Mouse (Mus musculus): Measurements from ENCODE around the gene 2410004P03Rik. TPM values are rescaled to one million over a fixed set of nuclear protein-coding genes. Genes with fewer than 3 reads are reported as not detected.

2410004P03Rik gene
- 0.12 and 0.13 TPM in 2 replicates for polyA plus RNA-seq (2015; fragmentation: Nextera tagmentation; extraction: Ambion mirVana)

DNA sequence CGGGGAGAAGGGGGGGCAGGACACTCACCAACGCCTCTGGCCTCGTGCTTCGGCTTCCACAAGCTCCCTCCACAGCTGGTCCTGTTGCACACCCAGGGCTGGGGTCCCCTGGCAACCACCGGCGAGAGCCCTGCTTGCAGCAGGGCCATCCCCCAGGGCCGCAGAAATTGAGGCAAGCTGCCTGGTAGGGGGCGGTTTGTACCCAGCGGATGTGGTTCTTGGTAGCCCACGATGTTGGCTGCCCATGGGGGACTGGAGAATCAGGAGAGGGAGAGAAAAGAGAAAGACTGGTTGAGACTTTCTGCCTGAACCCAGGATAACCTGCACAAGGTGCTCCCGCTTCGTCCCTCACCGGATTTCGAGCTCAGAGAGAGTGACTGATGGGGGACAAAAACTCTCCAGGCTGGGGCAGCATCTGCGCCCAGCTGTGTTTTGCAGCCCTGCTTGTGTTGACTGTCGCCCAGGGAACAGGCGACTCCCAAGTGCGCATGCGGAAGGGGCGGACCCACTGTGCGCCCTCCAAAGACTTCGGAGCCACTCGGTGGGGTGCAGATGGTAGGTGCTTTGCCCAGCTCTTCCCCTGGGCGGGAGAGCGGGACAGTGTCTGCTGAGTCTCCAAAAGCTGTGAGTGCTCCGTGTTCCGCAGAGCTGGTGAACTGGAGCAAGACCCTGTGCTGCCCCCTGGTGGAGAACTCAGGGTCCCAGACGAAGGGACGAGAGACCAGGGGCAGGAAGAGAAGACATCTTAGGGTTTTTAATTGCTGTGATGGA lies at the start of gene 2410004P03Rik:
Gene 2410004P03Rik, minus strand, starts transcription at position 628 of the 771 bp plus-strand sequence.
- 6% methylated on average over 29 of the region's 29 CpGs for WGBS
- Histone ChIP-seq H3K9ac (ENCODE audit: low read depth, low read length) (peak within 1 kb of the TSS; percentile 55), H3K9me3 (ENCODE audit: control insufficient read depth, low read length) (no peaks in the 10 kb centered on the region), H3K36me3 (ENCODE audit: control insufficient read depth, insufficient read depth, low read length) (no peaks in the 10 kb centered on the region), H3K27ac (ENCODE audit: low read length) (no peak within 1 kb of the TSS), H3K4me3 (ENCODE audit: low read length) (peak within 1 kb of the TSS; percentile 49), H3K4me2 (ENCODE audit: low read depth, low read length) (peak within 1 kb of the TSS; percentile 71), H3K27me3 (replicated peaks; ENCODE audit: control insufficient read depth, insufficient read depth, low read length) (no peaks in the 10 kb centered on the region), H3K4me1 (ENCODE audit: control insufficient read depth, insufficient read depth, low read length) (peaks cover 7% of the 10 kb centered on the region; the same call in 1 of the 2 replicates)
- ATAC-seq: peak; percentile 78

GRCm38 (mm10) chr12:17061183-17061722 lies 49.7 kb upstream of the 2410004P03Rik start:
- H3K4me1 ChIP-seq (ENCODE audit: control insufficient read depth, insufficient read depth, low read length): no peaks in the 10 kb centered on the region
- no peak overlapping the region for H3K4me3 ChIP-seq (ENCODE audit: low read length)
- WGBS: 38% methylated on average over 7 of the region's 7 CpGs
- no peak for ATAC-seq
- no peak overlapping the region for H3K4me2 ChIP-seq (ENCODE audit: low read depth, low read length)
- no peak overlapping the region for H3K27ac ChIP-seq (ENCODE audit: low read length)
- no peaks in the 10 kb centered on the region for H3K9me3 ChIP-seq (ENCODE audit: control insufficient read depth, low read length)
- H3K27me3 ChIP-seq (replicated peaks; ENCODE audit: control insufficient read depth, insufficient read depth, low read length): no peaks in the 10 kb centered on the region
- H3K36me3 ChIP-seq (ENCODE audit: control insufficient read depth, insufficient read depth, low read length): no peaks in the 10 kb centered on the region
- H3K9ac ChIP-seq (ENCODE audit: low read depth, low read length): no peak overlapping the region

GRCm38 (mm10) chr12:17058490-17058889 lies 47.0 kb upstream of the 2410004P03Rik start:
- Histone ChIP-seq H3K9me3 (ENCODE audit: control insufficient read depth, low read length) (no peaks in the 10 kb centered on the region), H3K9ac (ENCODE audit: low read depth, low read length) (no peak overlapping the region), H3K27me3 (replicated peaks; ENCODE audit: control insufficient read depth, insufficient read depth, low read length) (no peaks in the 10 kb centered on the region), H3K36me3 (ENCODE audit: control insufficient read depth, insufficient read depth, low read length) (no peaks in the 10 kb centered on the region), H3K4me2 (ENCODE audit: low read depth, low read length) (no peak overlapping the region), H3K27ac (ENCODE audit: low read length) (no peak overlapping the region), H3K4me3 (ENCODE audit: low read length) (no peak overlapping the region), H3K4me1 (ENCODE audit: control insufficient read depth, insufficient read depth, low read length) (no peaks in the 10 kb centered on the region)
- 74% methylated on average over 10 of the region's 10 CpGs for WGBS
- no peak for ATAC-seq

GRCm38 (mm10) chr12:17057110-17057509 lies 45.6 kb upstream of the 2410004P03Rik start:
- Histone ChIP-seq H3K27me3 (replicated peaks; ENCODE audit: control insufficient read depth, insufficient read depth, low read length) (no peaks in the 10 kb centered on the region), H3K4me3 (ENCODE audit: low read length) (no peak overlapping the region), H3K27ac (ENCODE audit: low read length) (no peak overlapping the region), H3K4me2 (ENCODE audit: low read depth, low read length) (no peak overlapping the region), H3K9me3 (ENCODE audit: control insufficient read depth, low read length) (no peaks in the 10 kb centered on the region), H3K36me3 (ENCODE audit: control insufficient read depth, insufficient read depth, low read length) (no peaks in the 10 kb centered on the region), H3K4me1 (ENCODE audit: control insufficient read depth, insufficient read depth, low read length) (no peaks in the 10 kb centered on the region), H3K9ac (ENCODE audit: low read depth, low read length) (no peak overlapping the region)
- ATAC-seq: no peak
- 79% methylated on average over 8 of the region's 8 CpGs for WGBS

- H3K27ac ChIP-seq (ENCODE audit: low read length): no peak overlapping the region
- 85% methylated on average over 4 of the region's 4 CpGs for WGBS
- ATAC-seq: no peak
- no peaks in the 10 kb centered on the region for H3K4me1 ChIP-seq (ENCODE audit: control insufficient read depth, insufficient read depth, low read length)
- no peaks in the 10 kb centered on the region for H3K27me3 ChIP-seq (replicated peaks; ENCODE audit: control insufficient read depth, insufficient read depth, low read length)
- no peak overlapping the region for H3K4me3 ChIP-seq (ENCODE audit: low read length)
- H3K9ac ChIP-seq (ENCODE audit: low read depth, low read length): no peak overlapping the region
- H3K36me3 ChIP-seq (ENCODE audit: control insufficient read depth, insufficient read depth, low read length): no peaks in the 10 kb centered on the region
- no peaks in the 10 kb centered on the region for H3K9me3 ChIP-seq (ENCODE audit: control insufficient read depth, low read length)
- no peak overlapping the region for H3K4me2 ChIP-seq (ENCODE audit: low read depth, low read length)
Measured at GRCm38 (mm10) chr12:17055766-17056165, 44.2 kb upstream of the 2410004P03Rik start.

DNA sequence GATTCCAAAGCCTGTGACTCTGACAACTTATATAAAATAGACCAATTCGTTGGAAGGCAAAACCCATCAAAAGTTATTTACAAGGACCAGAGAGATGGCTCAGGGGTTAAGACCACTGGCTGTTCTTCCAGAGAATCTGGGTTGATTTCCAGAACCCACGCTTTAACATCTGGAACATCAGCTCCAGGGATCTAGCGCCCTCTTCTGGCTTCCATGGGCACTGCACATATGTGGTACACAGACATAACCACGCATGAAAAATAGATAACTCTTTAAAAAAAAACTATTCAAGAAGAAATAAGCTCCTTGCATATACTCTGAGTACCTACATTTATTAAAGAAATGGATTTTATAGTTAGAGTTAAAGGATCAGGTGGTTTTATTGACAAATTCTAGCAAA lies 43.2 kb upstream of the 2410004P03Rik start:
- Histone ChIP-seq H3K36me3 (ENCODE audit: control insufficient read depth, insufficient read depth, low read length) (no peaks in the 10 kb centered on the region), H3K4me3 (ENCODE audit: low read length) (no peak overlapping the region), H3K27ac (ENCODE audit: low read length) (no peak overlapping the region), H3K9ac (ENCODE audit: low read depth, low read length) (no peak overlapping the region), H3K4me2 (ENCODE audit: low read depth, low read length) (no peak overlapping the region), H3K9me3 (ENCODE audit: control insufficient read depth, low read length) (no peaks in the 10 kb centered on the region), H3K4me1 (ENCODE audit: control insufficient read depth, insufficient read depth, low read length) (no peaks in the 10 kb centered on the region), H3K27me3 (replicated peaks; ENCODE audit: control insufficient read depth, insufficient read depth, low read length) (no peaks in the 10 kb centered on the region)
- 46% methylated on average over 4 of the region's 4 CpGs for WGBS
- ATAC-seq: no peak

DNA sequence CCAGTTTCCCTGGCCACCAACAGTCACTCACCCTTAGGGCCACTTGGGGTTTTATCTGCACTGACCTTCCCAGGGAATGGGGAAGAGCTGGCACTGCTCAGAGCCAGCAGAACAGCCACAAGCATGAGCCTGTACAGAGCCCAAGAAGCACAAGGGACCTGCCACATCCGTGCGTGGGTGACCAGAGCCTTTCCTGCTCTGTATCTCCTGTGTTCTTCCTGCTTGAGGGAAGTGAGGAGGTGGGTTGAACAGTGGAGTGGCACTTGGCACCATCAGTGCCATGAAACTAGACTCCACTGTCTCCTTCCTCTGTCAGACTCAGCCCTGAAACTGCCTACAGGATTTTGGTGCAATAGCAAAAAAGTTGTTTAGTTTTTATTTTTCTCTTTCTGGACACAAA lies 41.1 kb upstream of the 2410004P03Rik start:
- Histone ChIP-seq H3K27me3 (replicated peaks; ENCODE audit: control insufficient read depth, insufficient read depth, low read length) (no peaks in the 10 kb centered on the region), H3K27ac (ENCODE audit: low read length) (no peak overlapping the region), H3K4me2 (ENCODE audit: low read depth, low read length) (no peak overlapping the region), H3K4me3 (ENCODE audit: low read length) (no peak overlapping the region), H3K9ac (ENCODE audit: low read depth, low read length) (no peak overlapping the region), H3K36me3 (ENCODE audit: control insufficient read depth, insufficient read depth, low read length) (no peaks in the 10 kb centered on the region), H3K4me1 (ENCODE audit: control insufficient read depth, insufficient read depth, low read length) (no peaks in the 10 kb centered on the region), H3K9me3 (ENCODE audit: control insufficient read depth, low read length) (no peaks in the 10 kb centered on the region)
- no peak for ATAC-seq
- WGBS: 71% methylated on average over 2 of the region's 2 CpGs

DNA sequence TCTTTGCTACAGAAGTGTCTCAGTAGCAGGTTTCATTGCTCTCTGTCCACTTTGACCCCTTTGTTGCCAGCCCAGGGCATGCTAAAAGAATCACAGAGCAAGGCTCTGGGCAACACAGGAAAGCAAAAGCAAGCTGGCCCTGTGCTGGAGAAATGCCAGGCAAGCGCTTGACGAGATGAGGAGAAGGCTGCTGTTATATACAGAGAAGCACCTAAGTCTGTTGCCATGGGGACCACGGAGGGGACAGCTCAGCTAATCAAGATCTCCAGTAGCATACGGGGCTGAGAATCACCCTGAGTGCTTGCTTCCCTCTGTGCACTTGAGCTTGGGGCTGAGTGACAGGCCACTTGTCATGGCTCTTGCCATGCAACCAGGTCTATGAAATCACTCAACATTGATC lies 39.5 kb upstream of the 2410004P03Rik start:
- no peak overlapping the region for H3K27ac ChIP-seq (ENCODE audit: low read length)
- WGBS: 25% methylated on average over 4 of the region's 4 CpGs
- no peaks in the 10 kb centered on the region for H3K36me3 ChIP-seq (ENCODE audit: control insufficient read depth, insufficient read depth, low read length)
- no peaks in the 10 kb centered on the region for H3K4me1 ChIP-seq (ENCODE audit: control insufficient read depth, insufficient read depth, low read length)
- no peaks in the 10 kb centered on the region for H3K9me3 ChIP-seq (ENCODE audit: control insufficient read depth, low read length)
- no peak for ATAC-seq
- H3K9ac ChIP-seq (ENCODE audit: low read depth, low read length): no peak overlapping the region
- no peaks in the 10 kb centered on the region for H3K27me3 ChIP-seq (replicated peaks; ENCODE audit: control insufficient read depth, insufficient read depth, low read length)
- no peak overlapping the region for H3K4me2 ChIP-seq (ENCODE audit: low read depth, low read length)
- no peak overlapping the region for H3K4me3 ChIP-seq (ENCODE audit: low read length)

- WGBS: 85% methylated on average over 1 of the region's 1 CpGs
- no peak overlapping the region for H3K9ac ChIP-seq (ENCODE audit: low read depth, low read length)
- no peak for ATAC-seq
- H3K4me1 ChIP-seq (ENCODE audit: control insufficient read depth, insufficient read depth, low read length): no peaks in the 10 kb centered on the region
- H3K27me3 ChIP-seq (replicated peaks; ENCODE audit: control insufficient read depth, insufficient read depth, low read length): no peaks in the 10 kb centered on the region
- H3K9me3 ChIP-seq (ENCODE audit: control insufficient read depth, low read length): no peaks in the 10 kb centered on the region
- no peak overlapping the region for H3K27ac ChIP-seq (ENCODE audit: low read length)
- H3K4me2 ChIP-seq (ENCODE audit: low read depth, low read length): no peak overlapping the region
- H3K36me3 ChIP-seq (ENCODE audit: control insufficient read depth, insufficient read depth, low read length): no peaks in the 10 kb centered on the region
- no peak overlapping the region for H3K4me3 ChIP-seq (ENCODE audit: low read length)
Measured at GRCm38 (mm10) chr12:17049796-17050195, 38.3 kb upstream of the 2410004P03Rik start.
